Mouse (Mus musculus): ENCODE measurements around the gene Rbms3. TPM values are rescaled to one million over a fixed set of nuclear protein-coding genes. Genes with fewer than 3 reads are reported as not detected.
A peak's percentile ranks its signal among the peaks of the same experiment; 100 is the strongest.

Rbms3 gene
- polyA plus RNA-seq, 1 experiment from 2014 or later = 117 TPM

DNA sequence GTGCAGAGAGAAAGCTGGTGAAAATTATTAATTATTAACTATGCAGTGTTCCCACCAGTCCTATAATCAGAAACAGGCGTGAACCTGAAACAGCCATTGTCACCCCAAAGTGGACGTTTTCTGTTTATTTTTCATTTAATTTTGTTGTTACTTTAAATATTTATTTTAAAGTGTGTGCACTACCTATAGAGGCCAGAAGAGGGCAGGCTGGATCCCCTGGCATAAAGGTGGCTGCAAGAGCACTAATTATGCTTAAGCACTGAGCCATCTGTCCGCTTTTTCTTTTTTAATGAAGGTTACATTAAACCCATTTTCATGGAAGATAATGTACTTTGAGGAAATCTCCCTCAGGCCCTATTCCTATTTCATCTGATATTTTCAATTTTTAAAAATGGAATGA, 563.2 kb downstream of the Rbms3 start:
- Histone ChIP-seq H3K27me3 (ENCODE audit: insufficient read depth, low read length) (no peaks in the 10 kb centered on the region), H3K9ac (no peak overlapping the region), H3K27ac (ENCODE audit: low read depth) (no peak overlapping the region), H3K4me2 (no peak overlapping the region), H3K9me3 (ENCODE audit: low read depth, low read length) (no peaks in the 10 kb centered on the region), H3K4me3 (ENCODE audit: low read depth, low read length) (no peak overlapping the region), H3K4me1 (ENCODE audit: insufficient read depth) (no peaks in the 10 kb centered on the region), H3K36me3 (ENCODE audit: insufficient read depth) (peaks cover 9% of the 10 kb centered on the region; the same call in 1 of the 2 replicates)
- TF ChIP-seq CTCF (IDR thresholded peaks at IDR 0.05; ENCODE audit: low read depth) = peak; percentile 53; the same call in 1 of the 2 replicates
- DNase-seq = no peak
- WGBS = 65% methylated on average over 3 of the region's 3 CpGs
- ATAC-seq (ENCODE audit: insufficient read depth) = no peak

DNA sequence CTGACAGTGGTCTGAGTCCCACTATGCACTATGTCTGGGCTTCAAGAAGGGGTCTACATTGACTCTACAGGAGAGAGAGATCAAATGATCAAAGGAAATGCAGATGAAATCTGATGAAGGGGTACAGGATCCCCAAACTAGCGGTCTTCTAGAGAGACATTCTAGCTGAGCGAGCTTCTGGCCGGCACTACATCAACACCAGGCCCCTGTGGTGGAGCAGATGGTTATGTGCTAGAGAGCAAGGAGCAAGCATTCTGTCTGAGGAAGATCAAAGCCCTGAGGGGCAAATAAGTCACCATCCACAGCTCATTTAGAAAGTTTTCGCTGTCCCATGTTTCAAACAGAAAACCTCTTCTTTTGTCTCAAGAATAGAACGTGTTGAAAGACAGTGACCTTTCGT, 564.1 kb downstream of the Rbms3 start:
- no peak overlapping the region for H3K4me3 ChIP-seq (ENCODE audit: low read depth, low read length)
- H3K9me3 ChIP-seq (ENCODE audit: low read depth, low read length) = no peaks in the 10 kb centered on the region
- no peak overlapping the region for H3K27ac ChIP-seq (ENCODE audit: low read depth)
- no peak for ATAC-seq (ENCODE audit: insufficient read depth)
- WGBS = 75% methylated on average over 6 of the region's 6 CpGs
- no peak for DNase-seq
- no peak overlapping the region for H3K4me2 ChIP-seq
- H3K27me3 ChIP-seq (ENCODE audit: insufficient read depth, low read length) = no peaks in the 10 kb centered on the region
- no peak overlapping the region for H3K9ac ChIP-seq
- H3K36me3 ChIP-seq (ENCODE audit: insufficient read depth) = peaks cover 9% of the 10 kb centered on the region; the same call in 1 of the 2 replicates
- no peak for TF ChIP-seq CTCF (IDR thresholded peaks at IDR 0.05; ENCODE audit: low read depth)
- no peaks in the 10 kb centered on the region for H3K4me1 ChIP-seq (ENCODE audit: insufficient read depth)

DNA sequence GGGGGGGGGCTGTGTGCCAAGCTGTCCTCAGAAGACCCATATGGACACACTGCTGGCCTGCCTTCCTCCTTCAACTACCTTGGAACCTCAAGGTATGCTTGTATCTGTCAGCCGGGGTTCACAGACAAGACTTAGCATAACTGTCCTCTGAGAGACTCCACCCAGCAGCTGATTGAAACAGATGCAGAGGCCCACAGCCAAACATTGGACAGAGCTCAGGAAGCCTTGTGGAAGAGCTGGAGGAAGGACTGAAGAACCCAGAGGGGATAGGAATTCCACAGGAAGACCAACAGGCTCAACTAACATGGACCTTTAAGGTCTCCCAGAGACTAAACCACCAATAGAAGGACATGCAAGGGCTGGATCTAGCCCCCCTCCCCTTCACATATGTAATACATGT, 570.1 kb downstream of the Rbms3 start:
- ATAC-seq (ENCODE audit: insufficient read depth) (no peak), DNase-seq (no peak)
- Histone ChIP-seq H3K4me1 (ENCODE audit: insufficient read depth) (no peaks in the 10 kb centered on the region), H3K9me3 (ENCODE audit: low read depth, low read length) (no peaks in the 10 kb centered on the region), H3K36me3 (ENCODE audit: insufficient read depth) (peaks cover 14% of the 10 kb centered on the region), H3K27ac (ENCODE audit: low read depth) (no peak overlapping the region), H3K9ac (no peak overlapping the region), H3K27me3 (ENCODE audit: insufficient read depth, low read length) (no peaks in the 10 kb centered on the region), H3K4me2 (no peak overlapping the region), H3K4me3 (ENCODE audit: low read depth, low read length) (no peak overlapping the region)
- no peak for TF ChIP-seq CTCF (IDR thresholded peaks at IDR 0.05; ENCODE audit: low read depth)
- 87% methylated on average over 1 of the region's 1 CpGs for WGBS

DNA sequence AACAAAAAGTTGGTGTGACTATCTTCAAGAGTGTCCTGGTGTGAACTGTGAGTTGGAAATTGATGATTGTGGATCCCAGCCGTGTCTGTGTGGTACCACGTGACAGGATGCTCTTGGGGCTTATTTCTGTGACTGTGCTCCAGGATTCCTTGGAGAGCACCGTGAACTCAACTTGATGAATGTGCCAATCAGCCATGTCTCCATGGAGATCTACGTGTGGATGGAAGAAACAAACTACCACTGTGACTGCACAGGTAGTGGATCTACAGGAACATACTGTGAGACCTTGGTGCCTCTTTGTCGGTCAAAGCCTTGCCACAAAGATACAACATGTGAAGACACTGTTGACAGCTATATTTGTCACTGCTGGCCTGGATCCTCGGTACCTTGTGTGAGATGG, 570.6 kb downstream of the Rbms3 start:
- H3K4me2 ChIP-seq = no peak overlapping the region
- H3K4me3 ChIP-seq (ENCODE audit: low read depth, low read length) = no peak overlapping the region
- 82% methylated on average over 6 of the region's 6 CpGs for WGBS
- DNase-seq (no peak), ATAC-seq (ENCODE audit: insufficient read depth) (no peak)
- H3K36me3 ChIP-seq (ENCODE audit: insufficient read depth) = peaks cover 13% of the 10 kb centered on the region
- no peaks in the 10 kb centered on the region for H3K9me3 ChIP-seq (ENCODE audit: low read depth, low read length)
- H3K27me3 ChIP-seq (ENCODE audit: insufficient read depth, low read length) = no peaks in the 10 kb centered on the region
- TF ChIP-seq CTCF (IDR thresholded peaks at IDR 0.05; ENCODE audit: low read depth) = no peak
- H3K4me1 ChIP-seq (ENCODE audit: insufficient read depth) = no peaks in the 10 kb centered on the region
- H3K9ac ChIP-seq = no peak overlapping the region
- H3K27ac ChIP-seq (ENCODE audit: low read depth) = no peak overlapping the region

DNA sequence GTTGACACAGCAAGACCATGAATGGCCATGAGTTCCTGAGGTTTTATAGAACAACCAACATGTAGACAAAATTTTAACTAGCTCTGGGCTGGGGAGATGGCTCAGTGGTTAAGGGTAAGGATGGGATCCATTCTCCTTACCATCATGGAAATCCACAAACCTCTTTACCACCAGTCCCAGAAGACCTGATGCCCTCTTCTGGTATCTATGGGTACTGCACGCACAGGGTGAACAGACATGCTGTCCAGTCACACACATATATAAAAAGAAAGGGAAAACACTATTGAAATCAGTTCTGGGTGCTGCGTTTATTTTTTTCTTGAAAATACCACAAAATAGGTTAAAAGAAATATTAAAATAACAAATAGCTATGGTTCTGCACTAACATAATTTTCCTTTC, 577.8 kb downstream of the Rbms3 start:
- Histone ChIP-seq H3K36me3 (ENCODE audit: insufficient read depth) (peaks cover 22% of the 10 kb centered on the region), H3K27me3 (ENCODE audit: insufficient read depth, low read length) (no peaks in the 10 kb centered on the region), H3K4me3 (ENCODE audit: low read depth, low read length) (no peak overlapping the region), H3K27ac (ENCODE audit: low read depth) (no peak overlapping the region), H3K9ac (no peak overlapping the region), H3K9me3 (ENCODE audit: low read depth, low read length) (no peaks in the 10 kb centered on the region), H3K4me2 (no peak overlapping the region), H3K4me1 (ENCODE audit: insufficient read depth) (peaks cover 4% of the 10 kb centered on the region; the same call in 1 of the 2 replicates)
- ATAC-seq (ENCODE audit: insufficient read depth) (no peak), DNase-seq (no peak)
- WGBS = 94% methylated on average over 2 of the region's 2 CpGs
- peak; percentile 43 for TF ChIP-seq CTCF (IDR thresholded peaks at IDR 0.05; ENCODE audit: low read depth)

DNA sequence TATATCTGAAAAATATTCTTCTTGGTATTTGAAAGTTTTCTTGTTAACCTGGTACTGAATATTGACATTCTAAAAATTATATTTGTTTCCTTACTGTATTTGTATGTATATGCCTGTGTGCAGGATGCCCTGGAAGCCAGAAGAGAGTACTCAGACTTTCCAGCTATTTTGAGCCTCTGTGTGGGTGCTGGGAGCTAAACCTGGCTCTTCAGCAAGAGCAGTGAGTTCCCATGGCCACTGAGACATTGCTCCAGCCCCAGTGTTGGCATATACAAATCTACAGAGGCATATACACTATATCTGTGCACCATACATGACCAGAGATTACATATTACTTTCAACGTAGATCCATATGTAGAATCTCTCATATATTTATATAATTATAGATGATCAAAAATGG, 581.1 kb downstream of the Rbms3 start:
- Histone ChIP-seq H3K9ac (no peak overlapping the region), H3K4me3 (ENCODE audit: low read depth, low read length) (no peak overlapping the region), H3K27me3 (ENCODE audit: insufficient read depth, low read length) (no peaks in the 10 kb centered on the region), H3K9me3 (ENCODE audit: low read depth, low read length) (no peaks in the 10 kb centered on the region), H3K4me1 (ENCODE audit: insufficient read depth) (peaks cover 4% of the 10 kb centered on the region; the same call in 1 of the 2 replicates), H3K4me2 (no peak overlapping the region), H3K27ac (ENCODE audit: low read depth) (no peak overlapping the region), H3K36me3 (ENCODE audit: insufficient read depth) (peaks cover 19% of the 10 kb centered on the region; the same call in 1 of the 2 replicates)
- no peak for DNase-seq
- TF ChIP-seq CTCF (IDR thresholded peaks at IDR 0.05; ENCODE audit: low read depth) = no peak
- 84% methylated on average over 1 of the region's 1 CpGs for WGBS
- ATAC-seq (ENCODE audit: insufficient read depth) = no peak

DNA sequence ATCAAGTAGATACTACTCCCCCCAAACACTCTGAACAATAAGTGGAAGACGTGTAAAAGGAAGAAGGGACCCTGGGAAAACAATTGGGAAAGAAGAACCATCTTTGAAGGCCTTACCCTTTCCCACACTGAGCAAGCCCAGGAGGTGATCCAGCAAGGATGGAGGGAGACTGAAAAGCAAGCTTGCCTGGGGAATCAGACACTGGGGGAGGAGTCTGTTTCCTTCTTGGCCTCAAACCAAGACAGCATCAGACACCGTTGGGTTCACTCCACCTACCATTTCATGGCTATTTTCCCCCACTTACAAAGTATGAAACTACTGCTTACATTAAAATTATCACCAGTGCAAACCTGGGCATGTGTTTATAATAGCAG, 587.7 kb downstream of the Rbms3 start:
- Histone ChIP-seq H3K4me1 (ENCODE audit: insufficient read depth) (0 out of 2 replicates have a peak, but pooled peaks cover 6% of the 10 kb centered on the region), H3K27me3 (ENCODE audit: insufficient read depth, low read length) (no peaks in the 10 kb centered on the region), H3K27ac (ENCODE audit: low read depth) (no peak overlapping the region), H3K9ac (no peak overlapping the region), H3K9me3 (ENCODE audit: low read depth, low read length) (no peaks in the 10 kb centered on the region), H3K36me3 (ENCODE audit: insufficient read depth) (0 out of 2 replicates have a peak, but pooled peaks cover 6% of the 10 kb centered on the region), H3K4me3 (ENCODE audit: low read depth, low read length) (no peak overlapping the region), H3K4me2 (no peak overlapping the region)
- TF ChIP-seq CTCF (IDR thresholded peaks at IDR 0.05; ENCODE audit: low read depth) = no peak
- ATAC-seq (ENCODE audit: insufficient read depth) (peak; percentile 41; the same call in 1 of the 2 replicates), DNase-seq (peak; percentile 69)
- WGBS = 37% methylated on average over 2 of the region's 2 CpGs

Measured in lung, embryonic 14.5 days (tissue).